Mouse (Mus musculus): ENCODE measurements around the gene Mtmr14.

Gene Mtmr14

GRCm38 (mm10) chr6:113237542-113238270 is at the start of gene Mtmr14:
TSS of gene Mtmr14 (plus strand) at chr6:113237843.
- DNase-seq (ENCODE audit: low spot score), result peak; percentile 96

- peak; percentile 80 for DNase-seq (ENCODE audit: low spot score)
Observed at GRCm38 (mm10) chr6:113193765-113194460, 43.7 kb upstream of the Mtmr14 start.

GRCm38 (mm10) chr6:113194517-113194840 is 43.2 kb upstream of the Mtmr14 start:
- no peak for DNase-seq (ENCODE audit: low spot score)

GRCm38 (mm10) chr6:113194841-113195595 is 42.6 kb upstream of the Mtmr14 start, which contains the start of gene Lhfpl4:
TSS of gene Lhfpl4 (minus strand) at chr6:113195384.
- DNase-seq (ENCODE audit: low spot score), result peak; percentile 48

- peak; percentile 17 for DNase-seq (ENCODE audit: low spot score)
Observed at GRCm38 (mm10) chr6:113195596-113195992, 42.0 kb upstream of the Mtmr14 start.

GRCm38 (mm10) chr6:113216280-113216679 is 21.4 kb upstream of the Mtmr14 start:
- DNase-seq (ENCODE audit: low spot score), result no peak

GRCm38 (mm10) chr6:113225798-113226197 is 11.8 kb upstream of the Mtmr14 start:
- DNase-seq (ENCODE audit: low spot score), result no peak

- DNase-seq (ENCODE audit: low spot score), result no peak
Observed at GRCm38 (mm10) chr6:113226705-113227104, 10.9 kb upstream of the Mtmr14 start.

- DNase-seq (ENCODE audit: low spot score), result no peak
Observed at GRCm38 (mm10) chr6:113235141-113235540, 2.5 kb upstream of the Mtmr14 start.

GRCm38 (mm10) chr6:113238442-113238841 is 799 bp downstream of the Mtmr14 start:
- no peak for DNase-seq (ENCODE audit: low spot score)

- no peak for DNase-seq (ENCODE audit: low spot score)
Observed at GRCm38 (mm10) chr6:113242753-113243152, 5.1 kb downstream of the Mtmr14 start.

GRCm38 (mm10) chr6:113245585-113245984 is 7.9 kb downstream of the Mtmr14 start:
- no peak for DNase-seq (ENCODE audit: low spot score)

- no peak for DNase-seq (ENCODE audit: low spot score)
Observed at GRCm38 (mm10) chr6:113250786-113251185, 13.1 kb downstream of the Mtmr14 start.

- DNase-seq (ENCODE audit: low spot score), result no peak
Observed at GRCm38 (mm10) chr6:113251921-113252320, 14.3 kb downstream of the Mtmr14 start.

- DNase-seq (ENCODE audit: low spot score), result no peak
Observed at GRCm38 (mm10) chr6:113254899-113255298, 17.3 kb downstream of the Mtmr14 start.

- DNase-seq (ENCODE audit: low spot score), result no peak
Observed at GRCm38 (mm10) chr6:113261174-113261858, 23.7 kb downstream of the Mtmr14 start.

GRCm38 (mm10) chr6:113263531-113263930 is 25.9 kb downstream of the Mtmr14 start:
- DNase-seq (ENCODE audit: low spot score), result no peak

- DNase-seq (ENCODE audit: low spot score), result no peak
Observed at GRCm38 (mm10) chr6:113264429-113264828, 26.8 kb downstream of the Mtmr14 start.

GRCm38 (mm10) chr6:113266996-113267655 is 29.5 kb downstream of the Mtmr14 start:
- no peak for DNase-seq (ENCODE audit: low spot score)

GRCm38 (mm10) chr6:113267988-113268387 is 30.3 kb downstream of the Mtmr14 start:
- DNase-seq (ENCODE audit: low spot score), result no peak

- no peak for DNase-seq (ENCODE audit: low spot score)
Observed at GRCm38 (mm10) chr6:113272365-113272764, 34.7 kb downstream of the Mtmr14 start.

- DNase-seq (ENCODE audit: low spot score), result no peak
Observed at GRCm38 (mm10) chr6:113276846-113277245, 39.2 kb downstream of the Mtmr14 start.

Data from embryo, embryonic 10 days (tissue).